Mouse (Mus musculus): ENCODE measurements around the gene Ecel1. TPM values are rescaled to one million over a fixed set of nuclear protein-coding genes. Genes with fewer than 3 reads are reported as not detected.

Gene Ecel1
- 1 to 10 TPM; 1.1 to 2.9 TPM for total RNA-seq (2021)
- long read RNA-seq, experiment 1, transcript Ecel1-203 (18 exons, 2,898 nt) = major isoform, 6 of 9 reads
- long read RNA-seq, experiment 1, partial matches to known transcripts = 0 of 9 reads
- long read RNA-seq, experiment 1, other reads (novel, unspliced or antisense) = 3 of 9 reads
- long read RNA-seq, experiment 2, partial matches to known transcripts = 1 of 6 reads
- long read RNA-seq, experiment 2, other reads (novel, unspliced or antisense) = 1 of 6 reads

DNA sequence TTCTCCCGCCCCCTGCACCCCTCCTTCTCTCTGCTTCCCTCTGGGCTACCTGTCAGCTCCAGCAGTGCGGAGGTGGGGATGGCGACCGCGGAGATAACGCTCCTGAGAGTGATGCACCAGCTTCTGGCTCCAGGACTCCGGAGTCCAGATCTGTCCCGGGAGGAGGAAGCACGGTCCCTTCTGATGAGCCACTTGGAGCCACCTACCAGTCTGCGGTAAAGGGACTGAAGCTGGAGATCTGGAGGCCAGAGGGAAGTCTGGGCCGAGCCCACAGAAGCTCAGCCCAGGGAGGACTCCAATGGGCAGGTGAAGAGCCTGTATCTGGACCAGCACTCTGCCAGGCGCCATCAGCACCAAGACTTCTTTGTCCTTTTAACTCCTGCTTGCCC lies at the start of gene Ecel1:
TSS of gene Ecel1 (minus strand) at position 323 of the 389 bp plus-strand sequence.
- no peak for DNase-seq (ENCODE audit: low spot score in 2 of 2)

DNA sequence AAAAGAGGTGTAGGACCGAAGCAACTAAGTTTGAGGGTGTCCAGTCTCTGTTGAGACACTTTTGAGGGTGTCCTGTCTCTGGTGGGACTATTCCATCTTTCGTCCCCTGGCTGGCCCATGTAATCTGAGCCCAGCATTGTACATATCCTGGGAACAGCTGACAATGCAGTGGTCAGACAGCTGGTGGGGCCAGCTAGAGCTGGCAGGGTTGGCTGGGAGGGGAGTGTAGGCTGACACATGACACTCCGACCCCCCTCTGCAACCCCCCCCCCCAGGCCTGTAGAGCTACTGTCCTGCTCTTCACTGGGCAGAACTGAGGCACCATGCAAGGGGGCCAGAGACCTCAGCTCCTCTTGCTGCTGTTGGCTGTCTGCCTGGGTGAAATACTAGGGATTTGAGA lies 49.2 kb upstream of the Ecel1 start:
- DNase-seq (ENCODE audit: low spot score in 2 of 2) = no peak

DNA sequence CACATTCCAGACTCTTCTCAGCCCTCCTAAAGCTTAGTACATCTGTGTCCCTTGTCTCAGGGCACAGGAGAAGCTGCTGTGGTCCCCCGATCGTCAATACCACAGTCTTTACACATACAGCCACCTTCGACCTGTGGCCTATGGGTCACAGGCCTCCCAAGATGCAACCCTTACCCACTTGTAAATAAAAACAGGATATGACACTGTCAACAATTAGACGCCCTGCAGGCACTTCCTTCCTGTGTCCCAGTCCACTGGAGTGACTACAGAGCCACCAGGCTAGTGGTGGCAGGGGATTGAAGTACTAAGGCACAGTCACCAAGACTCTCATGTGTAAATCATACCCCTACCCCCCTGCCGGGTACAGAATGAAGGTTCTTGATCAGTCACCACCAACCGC lies 48.7 kb upstream of the Ecel1 start:
- no peak for DNase-seq (ENCODE audit: low spot score in 2 of 2)

DNA sequence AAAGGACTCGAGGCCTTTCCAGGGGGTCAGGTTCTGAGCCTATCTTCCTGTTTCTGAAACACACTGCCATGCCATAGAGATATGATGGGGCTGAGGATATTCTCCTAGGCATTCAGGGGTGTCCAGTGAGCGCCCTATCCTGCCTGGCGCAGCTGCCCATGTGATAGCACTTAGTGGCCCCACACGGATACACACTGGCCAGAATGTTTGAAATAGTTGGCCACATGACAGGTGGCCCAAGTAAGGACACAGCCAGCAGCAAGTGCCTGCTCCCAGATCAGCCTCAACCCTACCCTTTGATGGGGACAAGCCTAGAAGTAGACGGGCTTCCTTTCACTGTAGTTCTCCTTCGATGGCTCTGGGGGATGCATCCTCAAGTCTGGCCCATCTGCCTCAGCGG lies 48.1 kb upstream of the Ecel1 start, which contains the start of gene Chrng:
TSS of gene Chrng (plus strand) at position 193 of the 400 bp plus-strand sequence.
- no peak for DNase-seq (ENCODE audit: low spot score in 2 of 2)

DNA sequence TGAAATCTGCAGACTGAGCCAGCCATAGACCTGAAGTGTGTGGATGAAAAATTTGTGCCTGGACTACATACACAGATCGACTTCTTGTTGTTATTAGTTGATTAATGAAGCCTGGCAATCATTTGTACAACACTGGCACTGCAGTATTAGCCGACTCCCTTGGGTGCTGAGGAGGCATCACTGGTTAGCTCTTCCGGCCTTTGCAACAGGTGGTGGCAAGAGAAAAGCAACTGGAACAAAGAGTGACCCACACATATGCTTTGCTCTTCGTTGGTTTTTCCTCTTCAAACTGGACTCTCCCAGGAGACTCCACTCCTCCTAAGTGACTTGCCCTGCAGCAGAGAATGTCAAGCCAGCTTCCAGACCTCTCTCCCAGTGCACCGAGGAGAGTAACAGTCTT lies 47.5 kb upstream of the Ecel1 start:
- no peak for DNase-seq (ENCODE audit: low spot score in 2 of 2)

DNA sequence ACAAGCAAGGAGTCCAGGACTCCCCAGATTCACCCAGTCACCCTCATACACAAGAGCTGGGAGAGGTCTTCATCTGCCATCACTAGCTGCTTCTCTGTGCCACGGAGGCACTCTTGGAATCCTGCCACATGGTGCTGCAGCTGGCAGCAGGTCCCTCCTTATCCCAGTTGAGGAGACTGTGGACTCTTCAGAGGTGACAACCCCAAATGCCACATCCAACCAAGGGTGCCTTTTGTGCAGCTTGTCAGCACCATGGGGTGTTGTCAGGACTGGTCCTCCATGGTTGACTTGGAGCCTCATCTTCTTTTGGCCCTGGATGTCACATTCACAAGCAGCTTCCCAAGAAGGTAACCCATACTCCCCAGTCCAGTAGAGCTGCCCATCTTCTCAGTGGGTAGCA lies 45.5 kb upstream of the Ecel1 start:
- no peak for DNase-seq (ENCODE audit: low spot score in 2 of 2)

DNA sequence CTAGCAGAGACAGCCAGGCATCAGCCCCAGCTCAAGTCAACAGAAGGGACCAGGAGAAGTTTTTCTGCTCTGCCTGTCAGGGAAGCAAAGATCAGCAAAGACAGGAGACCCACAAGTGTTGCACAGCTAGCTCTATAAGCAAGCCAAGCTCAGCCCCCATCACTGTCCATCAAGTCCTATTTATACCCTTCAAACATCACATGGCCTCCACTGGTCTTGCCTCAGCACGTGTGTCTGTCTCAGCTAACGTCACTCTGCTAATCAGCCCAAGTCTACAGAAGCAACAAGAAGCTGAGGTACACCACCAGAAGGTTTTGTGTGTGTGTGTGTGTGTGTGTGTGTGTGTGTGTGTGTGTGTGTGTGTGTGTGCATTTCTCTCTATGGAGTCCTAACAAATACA lies 44.5 kb upstream of the Ecel1 start:
- DNase-seq (ENCODE audit: low spot score in 2 of 2) = no peak

DNA sequence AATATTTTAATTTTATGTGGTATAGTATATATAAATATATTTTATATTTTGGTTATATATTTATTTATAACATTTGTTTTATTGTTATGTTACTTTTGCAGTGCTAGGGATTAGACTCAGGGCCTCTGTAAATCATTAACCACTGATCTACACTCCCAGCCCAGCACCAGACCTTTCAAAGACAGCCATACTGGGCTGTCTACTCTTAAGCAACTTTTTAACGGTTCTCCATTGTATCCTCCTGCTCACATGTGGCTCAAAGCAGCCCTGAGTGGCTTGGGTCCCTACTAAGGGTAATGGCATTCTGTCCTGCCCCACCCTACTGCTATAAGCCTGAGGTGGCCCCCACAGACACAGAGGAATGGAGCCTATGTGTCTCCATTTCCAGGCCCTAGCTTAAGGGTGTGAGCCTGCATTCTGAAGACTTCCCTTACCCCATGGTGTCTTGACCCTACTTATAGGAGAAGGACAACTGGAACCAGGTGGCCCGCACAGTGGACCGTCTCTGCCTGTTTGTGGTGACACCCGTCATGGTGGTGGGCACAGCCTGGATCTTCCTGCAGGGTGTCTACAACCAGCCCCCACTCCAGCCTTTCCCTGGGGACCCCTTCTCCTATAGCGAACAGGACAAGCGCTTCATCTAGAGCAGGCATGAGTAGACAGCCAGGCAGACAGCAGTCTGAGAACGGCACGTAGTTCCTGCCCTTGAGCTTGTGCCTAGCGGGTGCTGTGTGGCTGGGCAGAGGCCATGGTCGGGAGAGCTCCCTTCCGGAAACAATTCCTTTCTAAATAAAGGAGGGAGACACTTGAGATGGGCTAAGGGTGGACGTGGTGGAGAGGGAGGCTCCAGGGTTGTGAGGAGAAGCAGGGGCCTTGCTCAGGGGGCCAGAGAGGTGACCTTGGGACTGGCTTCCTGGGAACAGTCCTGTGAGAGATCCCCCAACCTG lies 42.1 kb upstream of the Ecel1 start:
- no peak for DNase-seq (ENCODE audit: low spot score in 2 of 2)

DNA sequence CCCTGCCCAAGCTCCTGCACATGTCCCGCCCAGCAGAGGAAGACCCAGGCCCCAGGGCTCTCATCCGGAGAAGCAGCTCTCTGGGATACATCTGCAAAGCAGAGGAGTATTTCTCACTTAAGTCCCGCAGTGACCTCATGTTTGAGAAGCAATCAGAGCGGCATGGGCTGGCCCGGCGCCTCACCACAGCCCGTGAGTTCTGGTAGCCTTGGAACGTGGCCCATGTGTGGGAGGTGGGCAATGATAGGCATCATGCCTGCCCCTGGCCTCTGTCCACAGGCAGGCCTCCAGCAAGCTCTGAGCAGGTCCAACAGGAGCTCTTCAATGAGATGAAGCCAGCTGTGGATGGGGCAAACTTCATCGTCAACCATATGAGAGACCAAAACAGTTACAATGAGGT lies 41.0 kb upstream of the Ecel1 start:
- no peak for DNase-seq (ENCODE audit: low spot score in 2 of 2)

DNA sequence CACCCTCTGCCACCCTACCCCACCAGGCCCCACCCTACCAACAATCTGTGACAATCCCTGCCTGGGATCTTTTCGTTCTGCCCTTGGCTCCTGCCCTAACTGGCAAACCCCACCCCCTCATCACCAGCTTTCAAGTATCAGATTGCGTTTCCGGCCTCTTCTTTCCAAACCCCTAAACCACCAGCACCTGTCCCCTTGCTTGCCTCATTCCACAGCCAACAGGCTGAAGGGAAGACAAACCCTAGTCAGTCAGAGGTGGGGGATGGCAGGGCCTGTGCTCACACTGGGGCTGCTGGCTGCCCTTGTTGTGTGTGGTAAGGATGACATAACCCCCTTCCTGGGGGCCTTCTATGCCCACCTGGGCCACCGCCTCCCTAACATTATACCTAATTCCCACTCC lies 34.1 kb upstream of the Ecel1 start, which contains the start of gene Chrnd:
TSS of gene Chrnd (plus strand) at position 179 of the 400 bp plus-strand sequence.
- no peak for DNase-seq (ENCODE audit: low spot score in 2 of 2)

DNA sequence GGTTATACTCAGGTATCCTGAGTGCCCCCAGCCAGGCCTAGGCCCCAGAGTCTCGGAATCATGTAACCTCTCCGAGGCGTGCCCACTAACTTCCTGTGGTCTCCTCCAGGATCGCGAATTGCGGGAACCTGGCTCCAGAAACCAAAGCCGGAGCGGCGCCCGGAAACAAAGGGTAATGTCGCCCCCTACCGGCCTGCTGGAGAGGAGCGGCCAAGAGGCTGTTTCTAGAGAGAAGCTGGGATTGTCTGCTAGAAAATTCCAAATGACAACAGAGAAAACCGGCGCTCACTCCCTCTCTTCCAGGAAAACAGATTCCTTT lies 30.7 kb upstream of the Ecel1 start:
- peak; percentile 79 for DNase-seq (ENCODE audit: low spot score in 2 of 2)

DNA sequence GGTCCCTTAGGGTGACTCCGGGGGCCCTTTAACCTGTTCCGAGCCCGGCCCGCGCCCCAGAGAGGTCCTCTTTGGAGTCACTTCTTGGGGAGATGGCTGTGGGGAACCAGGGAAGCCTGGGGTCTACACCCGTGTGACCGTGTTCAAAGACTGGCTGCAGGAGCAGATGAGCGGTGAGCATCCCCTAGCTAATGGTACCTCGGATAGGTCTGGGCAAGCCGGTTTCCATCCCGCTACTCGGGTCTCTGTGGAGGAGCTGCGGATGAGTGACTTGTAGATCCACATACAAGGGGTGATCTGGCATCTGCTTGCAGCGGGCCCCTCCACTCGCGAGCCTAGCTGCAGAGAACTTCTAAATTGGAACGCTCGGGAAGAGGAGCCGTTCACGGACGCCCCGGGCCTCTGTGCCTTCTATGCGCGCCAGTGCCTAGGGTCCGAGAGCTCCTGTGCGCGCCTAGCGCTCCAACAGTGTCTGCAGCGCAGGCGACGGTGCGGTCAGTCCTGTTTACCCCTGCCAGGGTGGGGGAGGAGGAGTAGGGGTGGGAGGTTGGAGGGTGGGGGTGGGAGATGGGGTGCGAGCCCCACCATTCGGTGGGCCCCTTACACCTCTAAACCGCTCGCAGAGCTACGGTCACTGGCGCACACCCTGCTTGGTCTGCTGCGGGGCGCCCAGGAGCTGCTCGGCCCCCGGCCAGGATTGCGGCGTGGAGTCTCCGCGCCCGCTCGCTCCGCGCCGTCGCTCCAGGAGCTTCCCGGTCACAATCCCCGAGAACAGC lies 30.1 kb upstream of the Ecel1 start:
- no peak for DNase-seq (ENCODE audit: low spot score in 2 of 2)

DNA sequence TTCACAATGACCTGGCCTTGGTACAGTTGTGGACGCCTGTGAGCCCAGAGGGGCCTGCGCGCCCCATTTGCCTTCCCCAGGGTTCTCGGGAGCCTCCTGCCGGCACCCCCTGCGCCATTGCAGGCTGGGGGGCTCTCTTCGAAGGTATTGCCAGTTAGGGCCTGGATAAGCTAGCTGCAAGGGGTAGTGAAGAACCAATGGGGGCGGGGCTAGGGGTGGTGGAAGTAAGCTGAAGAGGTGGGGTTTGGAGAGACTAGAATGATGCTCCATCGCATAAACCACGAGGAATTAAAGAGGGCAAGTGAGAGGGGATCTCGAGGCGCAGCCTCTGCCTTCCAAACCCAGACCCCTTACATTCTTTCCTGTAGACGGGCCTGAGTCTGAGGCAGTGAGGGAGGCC lies 29.2 kb upstream of the Ecel1 start:
- DNase-seq (ENCODE audit: low spot score in 2 of 2) = no peak

DNA sequence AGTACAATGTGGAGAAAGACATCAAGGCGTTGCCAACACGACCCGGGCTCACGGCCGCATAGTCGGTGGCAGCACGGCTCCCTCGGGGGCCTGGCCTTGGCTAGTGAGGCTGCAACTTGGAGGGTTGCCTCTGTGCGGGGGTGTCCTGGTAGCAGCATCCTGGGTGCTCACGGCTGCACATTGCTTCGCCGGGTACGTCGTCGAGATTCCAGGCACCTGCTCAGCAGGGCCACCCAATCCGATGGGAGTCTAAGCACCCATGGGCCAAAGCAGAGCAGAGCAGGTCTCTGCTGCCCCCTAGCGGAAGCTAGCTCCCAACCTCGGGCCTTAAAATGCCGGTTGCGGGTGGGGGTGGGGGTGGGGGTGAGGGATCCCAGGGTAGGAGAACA lies 28.4 kb upstream of the Ecel1 start:
- DNase-seq (ENCODE audit: low spot score in 2 of 2) = peak; percentile 80 to 83

DNA sequence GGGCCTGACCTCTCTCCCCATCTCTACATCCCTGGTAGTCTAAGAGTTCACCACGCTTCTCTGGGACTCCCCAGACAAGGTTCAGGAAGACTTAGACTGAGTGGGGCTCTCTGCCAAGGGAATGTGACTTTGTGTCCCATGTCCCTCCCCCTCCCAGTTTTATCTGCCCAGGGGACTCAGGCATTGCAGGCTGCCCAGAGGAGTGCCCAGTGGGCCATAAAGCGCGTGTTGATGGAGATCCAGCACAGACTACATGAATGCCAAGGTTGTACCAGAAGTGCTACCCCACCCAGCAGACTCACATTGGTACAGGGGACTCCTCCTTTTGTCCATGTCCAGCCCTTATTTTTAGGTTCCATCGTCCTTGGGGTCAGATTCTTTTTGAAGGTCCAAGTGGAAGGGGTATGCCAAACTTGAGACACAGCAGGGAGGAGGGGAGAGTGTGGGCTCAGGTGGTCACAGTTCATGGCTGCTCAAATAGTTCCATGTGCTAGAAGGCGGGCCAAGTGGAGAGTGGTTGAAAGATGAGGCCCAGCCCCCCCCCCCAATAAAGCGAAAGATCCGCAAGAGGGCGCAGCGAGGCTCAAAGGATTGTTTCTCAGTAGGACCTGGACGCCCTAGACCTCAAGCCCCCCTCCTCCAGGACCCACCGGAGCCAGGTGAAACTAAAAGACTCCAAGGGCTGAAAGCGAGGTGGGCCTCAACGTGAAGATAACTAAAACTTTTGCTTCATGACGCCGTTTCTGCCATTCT lies 27.9 kb upstream of the Ecel1 start:
- no peak for DNase-seq (ENCODE audit: low spot score in 2 of 2)

DNA sequence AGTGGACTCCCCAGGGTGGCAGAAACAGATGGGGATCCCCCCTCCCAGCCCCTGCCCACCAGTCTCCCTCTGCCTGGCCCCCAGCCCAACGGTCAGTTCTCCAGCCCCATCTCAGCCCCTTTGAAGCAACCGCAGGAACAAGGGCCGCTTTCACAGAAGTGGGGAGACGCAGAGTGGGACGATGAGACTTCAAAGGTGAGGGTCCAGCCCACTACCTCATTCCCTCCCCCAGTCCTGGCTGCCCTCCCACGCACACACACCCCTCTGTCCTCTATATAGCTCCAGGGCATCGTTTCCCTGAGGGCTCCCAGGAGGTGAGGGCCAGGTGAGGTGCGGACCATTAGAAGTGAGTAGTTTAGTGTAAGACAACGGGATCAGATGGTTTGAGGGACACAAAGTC lies 26.7 kb upstream of the Ecel1 start, which contains the start of gene Prss56:
TSS of gene Prss56 (plus strand) at position 301 of the 400 bp plus-strand sequence.
- DNase-seq (ENCODE audit: low spot score in 2 of 2) = no peak

DNA sequence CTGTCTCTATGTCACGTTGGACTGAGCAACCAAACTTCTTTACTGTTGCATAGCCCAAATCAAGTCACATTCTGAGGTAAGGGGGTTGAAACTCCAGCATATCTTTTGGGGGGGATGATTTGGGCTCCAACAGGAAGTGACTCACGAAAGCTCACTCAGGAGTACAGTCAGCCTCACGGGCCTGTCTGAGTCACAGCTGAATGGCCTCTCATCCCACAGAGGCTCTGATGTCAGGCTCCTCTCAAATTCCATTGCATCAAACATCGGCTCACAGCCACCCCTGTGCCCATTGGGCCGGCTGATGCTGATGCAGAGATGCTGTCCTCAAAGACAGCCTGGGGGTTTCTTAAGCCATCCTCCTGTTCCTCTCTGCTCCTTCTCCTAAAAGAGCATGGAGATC lies 24.6 kb upstream of the Ecel1 start:
- DNase-seq (ENCODE audit: low spot score in 2 of 2) = peak in 1 of 2 experiments; percentile 40

DNA sequence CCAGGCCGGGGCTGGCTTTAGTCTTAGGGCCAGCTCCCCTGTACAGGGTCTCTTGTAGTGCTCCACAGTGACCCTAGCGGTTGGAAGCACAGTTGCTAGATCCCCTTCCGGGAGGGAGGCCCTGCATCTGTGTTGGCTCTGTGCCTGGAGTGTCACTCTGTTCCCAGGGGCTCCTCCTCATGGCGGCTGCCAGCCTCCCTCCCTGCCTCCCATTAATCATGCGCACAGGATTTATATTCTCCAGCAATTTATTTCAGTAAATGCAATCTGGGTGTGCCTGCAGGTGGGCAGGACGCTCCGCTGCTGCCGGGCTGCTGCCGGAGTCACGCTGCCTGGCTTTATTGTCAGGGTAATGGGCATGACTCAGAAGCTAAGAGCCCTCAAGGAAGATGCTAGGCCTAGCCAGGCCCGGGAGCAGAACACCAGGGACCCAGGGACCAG lies 19.6 kb upstream of the Ecel1 start:
- no peak for DNase-seq (ENCODE audit: low spot score in 2 of 2)

DNA sequence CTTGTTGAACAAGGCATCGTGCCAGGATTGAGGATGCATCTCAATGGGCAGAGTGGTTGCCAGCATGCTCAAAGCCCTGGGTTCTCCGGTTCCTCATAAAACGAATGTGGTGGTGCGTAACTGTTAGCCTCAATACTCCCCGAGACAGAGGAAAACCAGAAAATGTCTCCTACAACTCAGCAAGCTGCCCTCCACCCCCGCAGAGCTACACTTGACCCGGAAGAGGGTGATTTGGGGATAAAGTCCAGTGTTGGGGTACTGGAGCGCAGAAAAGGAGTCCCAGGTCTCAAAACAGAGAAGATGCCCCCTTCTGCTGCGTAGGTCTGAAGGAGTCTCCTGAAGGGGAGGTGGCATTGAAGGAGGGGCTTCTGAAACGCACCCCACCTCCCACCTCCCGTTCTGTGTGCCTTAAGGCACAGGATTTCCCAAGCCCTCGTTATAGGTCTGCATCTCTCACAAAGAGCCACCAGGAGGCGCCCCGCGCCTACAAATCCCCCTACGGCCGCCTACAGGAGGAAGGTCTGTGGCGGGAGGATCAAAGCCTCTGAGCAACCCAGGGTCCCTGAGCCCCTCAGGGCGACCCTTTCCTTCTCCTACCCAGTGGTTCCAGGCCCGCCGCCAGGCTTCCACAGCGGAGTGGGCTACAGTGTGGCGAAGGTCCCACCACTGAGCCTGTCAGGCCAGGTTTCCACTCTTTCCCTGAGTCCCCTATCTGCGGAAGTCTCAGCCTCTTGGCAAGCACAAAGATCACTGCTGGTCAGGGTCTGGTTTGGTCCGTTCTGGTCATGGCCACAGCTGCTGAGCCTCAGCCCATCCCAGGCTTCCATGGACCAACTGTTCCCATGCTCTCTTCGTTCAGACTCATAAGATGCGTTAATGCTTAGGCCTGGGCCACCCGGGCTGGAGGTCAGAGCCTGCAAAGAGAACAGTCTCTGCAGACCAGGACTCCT lies 18.0 kb upstream of the Ecel1 start:
- peak; percentile 69 to 74 for DNase-seq (ENCODE audit: low spot score in 2 of 2)

DNA sequence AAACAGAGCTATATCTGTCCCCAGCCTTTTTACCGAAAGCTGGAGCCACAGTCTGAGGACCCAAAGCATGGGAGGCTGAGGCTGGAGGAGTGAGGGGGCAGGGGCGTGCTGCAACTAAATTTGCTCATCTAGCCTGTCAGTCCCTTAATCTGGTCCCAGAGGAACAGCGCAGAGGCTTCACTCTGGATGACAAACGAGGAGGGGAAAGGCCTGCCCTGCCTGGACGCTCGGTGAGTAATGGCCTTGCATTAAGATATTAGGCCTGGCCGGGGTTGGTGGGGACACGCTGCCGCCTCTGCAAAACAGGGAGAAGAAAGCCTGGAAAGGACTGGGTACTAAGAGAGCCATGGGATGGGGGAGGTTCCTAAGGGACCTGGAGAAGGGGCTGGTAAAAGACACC lies 16.0 kb upstream of the Ecel1 start:
- DNase-seq (ENCODE audit: low spot score in 2 of 2) = no peak

All from adrenal gland, adult 18-20 months (tissue).